Mouse (Mus musculus) monocyte, adult 2 months (primary cell): ENCODE measurements around the gene 6030498E09Rik.

ENCODE experiments used
- DNase-seq, 2 experiments: peaks; one replicate each; pipeline ENCODE4 v3.0.0; 2022; ENCODE audit warnings: low spot score in 2 of 2, low read depth in 1 of 2

The 6030498E09Rik gene

DNA sequence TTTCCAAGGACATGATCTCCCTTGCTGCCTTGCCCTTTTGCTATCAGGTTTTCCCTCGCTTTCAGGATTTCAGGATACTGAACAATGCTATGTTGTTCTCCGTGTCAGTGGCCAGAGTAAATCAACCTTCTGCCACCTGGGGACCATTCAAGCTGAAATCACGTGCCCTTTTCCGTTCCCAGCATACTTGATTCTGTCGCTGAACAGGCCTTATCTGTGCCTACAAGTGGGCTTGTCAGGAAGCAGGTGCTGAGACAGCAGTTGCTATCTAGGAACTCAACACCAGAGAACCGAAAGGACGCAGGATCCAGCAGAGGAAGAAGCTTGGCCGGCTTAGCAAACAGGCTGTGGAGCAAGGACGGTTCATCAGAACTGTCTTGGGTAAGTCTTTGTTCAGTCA, at the start of gene 6030498E09Rik:
TSS of gene 6030498E09Rik (plus strand) at position 194 of the 400 bp plus-strand sequence.
- no peak for DNase-seq

DNA sequence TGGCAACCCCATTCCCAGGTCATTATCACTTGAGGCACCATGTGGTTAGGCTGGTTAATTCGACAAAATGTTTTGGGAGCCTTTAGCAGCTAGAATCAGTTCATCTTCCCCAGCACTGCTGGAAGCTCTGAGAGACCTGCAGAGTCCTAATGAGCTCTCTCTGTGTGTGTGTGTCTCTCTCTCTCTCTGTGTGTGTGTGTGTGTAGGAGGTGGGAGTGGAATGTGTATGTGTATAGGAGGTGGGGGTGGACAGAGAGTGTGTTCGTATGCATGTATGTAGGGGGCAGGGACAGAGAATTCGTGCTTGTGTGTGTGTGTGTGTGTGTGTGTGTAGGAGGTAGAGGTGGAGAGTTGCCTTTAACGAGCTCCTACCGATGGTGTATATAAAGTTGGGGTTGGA, 42.4 kb upstream of the 6030498E09Rik start:
- no peak for DNase-seq

DNA sequence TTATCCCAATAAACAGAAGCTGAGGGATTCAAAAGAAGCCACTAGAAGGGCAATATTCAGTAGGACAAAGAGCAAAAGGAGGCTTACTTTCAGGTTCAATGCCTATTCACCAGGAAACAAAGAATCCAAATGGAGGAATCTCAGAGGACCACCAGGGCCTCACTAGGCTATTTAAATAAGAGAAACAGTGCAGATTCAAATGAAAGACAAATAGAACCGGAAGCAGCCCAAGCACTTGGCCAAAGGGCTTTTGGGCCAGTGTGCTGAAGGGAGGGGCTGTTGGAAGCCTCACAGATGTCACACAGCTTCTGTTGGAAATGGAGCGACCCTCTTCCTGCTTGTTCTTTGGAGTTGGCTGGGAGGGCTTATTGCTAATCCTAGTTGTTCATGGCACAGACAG, 41.8 kb upstream of the 6030498E09Rik start:
- no peak for DNase-seq

DNA sequence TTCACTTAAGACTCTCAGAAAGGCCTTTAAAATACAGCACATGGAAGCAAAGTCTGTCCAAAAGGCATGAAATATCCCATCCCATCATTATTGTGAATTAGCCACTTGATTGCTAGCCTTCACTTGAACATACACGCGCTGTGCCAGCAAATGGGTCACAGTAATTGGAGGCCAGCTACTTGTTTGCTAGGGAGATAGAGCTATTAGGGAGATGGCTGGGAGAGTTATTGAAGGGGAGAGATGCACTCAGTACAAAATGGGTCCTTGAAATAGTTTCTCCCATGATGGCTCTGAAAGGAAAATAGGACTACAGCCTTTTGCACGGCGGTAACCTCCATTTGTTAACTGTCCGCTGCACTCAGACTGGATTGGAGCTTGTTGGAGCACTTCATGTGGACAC, 38.8 kb upstream of the 6030498E09Rik start:
- DNase-seq: no peak

GRCm38 (mm10) chrX:38734916-38735880, 37.3 kb upstream of the 6030498E09Rik start:
- DNase-seq: no peak

DNA sequence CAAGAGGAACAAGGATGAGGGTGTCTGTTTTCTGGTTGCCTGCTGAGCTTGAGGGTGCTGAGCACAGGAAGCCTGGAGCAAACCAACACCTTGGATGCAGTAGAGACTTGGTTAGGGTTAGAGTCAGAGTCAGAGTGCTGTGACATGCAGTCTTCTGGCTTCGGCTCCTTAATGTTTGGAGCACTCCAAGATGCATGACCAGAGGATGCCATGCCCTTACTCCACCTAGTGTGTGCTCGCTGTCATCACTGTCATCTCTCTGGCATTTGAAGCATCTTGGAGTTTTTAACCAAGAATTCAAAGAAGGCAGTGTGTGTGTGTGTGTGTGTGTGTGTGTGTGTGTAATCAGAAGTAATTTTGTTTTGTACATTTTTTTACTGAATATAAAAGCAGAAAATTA, 1.0 kb upstream of the 6030498E09Rik start:
- DNase-seq: no peak

- no peak for DNase-seq
Observed at GRCm38 (mm10) chrX:38771886-38772285, 585 bp upstream of the 6030498E09Rik start.

DNA sequence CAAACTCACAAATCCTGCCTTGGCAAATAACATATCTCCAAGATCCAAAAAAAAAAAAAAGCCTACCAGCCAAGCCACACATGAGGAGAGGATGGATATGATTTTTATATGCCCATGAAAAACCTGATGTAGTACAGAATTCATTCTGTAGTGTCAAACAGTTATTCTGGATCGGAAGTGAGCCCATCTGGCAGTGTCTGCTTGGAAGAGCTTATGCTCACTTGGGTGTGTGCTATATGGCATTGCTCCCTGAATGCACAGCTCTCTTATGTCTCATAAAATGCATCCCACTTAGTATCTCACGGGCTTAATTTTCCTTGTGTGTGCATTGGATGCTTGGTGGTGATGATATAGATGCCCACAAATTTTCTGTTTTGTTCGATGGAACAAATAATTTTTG, 21.9 kb downstream of the 6030498E09Rik start:
- no peak for DNase-seq

DNA sequence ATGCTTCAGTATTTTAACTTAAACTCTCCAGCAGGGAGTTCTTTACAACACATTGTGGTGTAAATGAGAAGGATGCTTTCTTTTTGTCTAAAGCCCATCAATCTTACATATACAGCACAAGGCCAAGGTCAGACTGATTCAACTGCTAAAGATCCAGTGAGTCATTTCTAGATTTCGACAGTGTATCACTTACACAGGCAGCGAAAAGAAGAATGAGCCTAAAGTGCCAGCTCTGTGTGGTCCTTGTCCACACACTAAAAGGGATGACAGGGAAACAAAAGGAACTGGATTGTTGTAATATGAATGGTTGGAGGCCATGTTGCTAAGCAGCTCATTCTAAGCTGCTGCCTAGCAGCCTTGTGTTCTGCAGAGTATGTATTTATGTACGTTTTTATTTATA, 41.5 kb downstream of the 6030498E09Rik start:
- no peak for DNase-seq

GRCm38 (mm10) chrX:38816841-38817240, 44.4 kb downstream of the 6030498E09Rik start:
- DNase-seq: no peak

- DNase-seq: no peak
Observed at GRCm38 (mm10) chrX:38958571-38958970, 186.1 kb downstream of the 6030498E09Rik start.

- no peak for DNase-seq
Observed at GRCm38 (mm10) chrX:38996265-38996664, 223.8 kb downstream of the 6030498E09Rik start.
